Mouse (Mus musculus): Measurements from ENCODE around the gene Susd1. TPM values are rescaled to one million over a fixed set of nuclear protein-coding genes. Genes with fewer than 3 reads are reported as not detected.

The Susd1 gene
- polyA plus RNA-seq, 1 experiment from 2014 or later: 10.1 TPM

DNA sequence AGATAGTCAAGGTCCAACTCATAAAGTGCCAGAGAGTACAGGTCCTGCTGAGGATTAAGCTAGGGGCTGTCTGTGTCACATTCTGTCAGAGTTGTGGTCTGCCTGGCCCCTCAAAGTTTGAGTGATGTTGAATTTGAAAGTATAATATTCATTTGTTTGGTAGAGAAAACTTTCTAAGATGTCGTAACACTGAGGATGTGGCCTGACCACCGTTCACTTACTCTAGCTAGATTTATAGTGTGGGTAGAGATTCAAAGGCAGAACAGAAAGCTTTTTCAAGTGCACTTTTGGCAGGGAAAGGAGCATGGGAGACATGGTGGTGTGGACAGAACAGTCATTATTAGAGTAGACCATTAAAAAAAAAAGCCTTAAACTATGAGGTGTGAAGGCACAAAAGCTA lies 42.9 kb downstream of the Susd1 start:
- Histone ChIP-seq H3K4me1 (peaks cover 29% of the 10 kb centered on the region; the same call in 1 of the 2 replicates), H3K4me3 (replicated peaks) (no peak overlapping the region), H3K4me2 (no peak overlapping the region), H3K9ac (no peak overlapping the region), H3K27me3 (no peaks in the 10 kb centered on the region), H3K9me3 (replicated peaks) (no peaks in the 10 kb centered on the region), H3K36me3 (no peaks in the 10 kb centered on the region), H3K27ac (0 out of 2 replicates have a peak overlapping the region, but pooled peaks have one; percentile 74)
- no peak for ATAC-seq (replicated peaks; ENCODE audit: low FRiP score)
- WGBS: 83% methylated on average over 2 of the region's 2 CpGs

DNA sequence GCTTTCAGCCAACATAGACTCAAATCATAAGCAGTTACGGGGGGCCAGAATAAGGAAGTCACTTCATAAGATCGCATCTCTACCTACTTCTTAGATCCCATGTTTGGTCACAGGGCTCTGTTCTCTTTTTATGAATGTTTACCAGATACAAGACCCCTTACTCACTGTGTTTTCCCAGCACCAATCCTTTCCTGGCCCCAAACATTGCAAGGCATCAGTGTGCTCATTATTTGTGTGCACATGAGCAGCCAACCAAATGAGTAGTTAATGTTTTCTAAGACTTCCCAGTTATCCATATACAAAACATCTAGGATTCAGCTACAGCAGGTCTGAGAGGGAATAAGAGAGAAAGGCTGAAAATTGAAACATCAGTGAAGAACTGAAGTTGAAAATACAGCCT lies 44.3 kb downstream of the Susd1 start:
- WGBS: 74% methylated on average over 2 of the region's 2 CpGs
- Histone ChIP-seq H3K4me2 (no peak overlapping the region), H3K36me3 (no peaks in the 10 kb centered on the region), H3K27me3 (no peaks in the 10 kb centered on the region), H3K9ac (no peak overlapping the region), H3K4me3 (replicated peaks) (no peak overlapping the region), H3K27ac (peak overlapping the region; percentile 74), H3K9me3 (replicated peaks) (no peaks in the 10 kb centered on the region), H3K4me1 (peaks cover 28% of the 10 kb centered on the region)
- 0 out of 2 replicates have a peak, but pooled peaks have one; percentile 54 for ATAC-seq (replicated peaks; ENCODE audit: low FRiP score)

DNA sequence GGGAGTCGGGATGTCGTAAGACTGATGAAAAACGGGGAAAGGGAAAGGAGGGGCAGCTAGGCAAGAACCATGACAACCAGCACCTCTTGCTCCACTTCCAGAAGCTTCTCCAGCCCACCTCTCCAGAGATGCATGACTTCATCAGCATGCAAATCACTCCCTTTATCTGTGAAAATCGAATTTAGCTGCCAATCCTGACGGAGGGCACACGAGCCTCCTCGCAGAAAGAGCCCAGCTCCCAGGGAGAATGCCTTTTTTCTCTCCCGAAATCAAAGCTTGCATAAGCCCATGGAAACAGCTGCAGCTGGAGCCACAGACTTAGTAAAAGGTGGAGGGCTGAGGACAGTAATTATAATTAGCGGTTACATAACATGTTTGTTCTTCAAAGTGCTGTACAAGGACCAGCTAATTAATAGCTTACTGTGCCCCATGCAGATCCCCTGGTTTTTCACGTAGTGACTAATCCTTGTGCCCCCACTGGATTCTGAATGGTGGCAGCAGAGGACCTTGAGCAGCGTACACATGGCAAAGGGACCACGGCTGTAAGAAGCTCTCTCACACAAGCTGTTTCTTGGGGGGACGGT lies 49.9 kb downstream of the Susd1 start:
- Histone ChIP-seq H3K4me3 (replicated peaks) (0 out of 2 replicates have a peak overlapping the region, but pooled peaks have one; percentile 1), H3K9ac (0 out of 2 replicates have a peak overlapping the region, but pooled peaks have one; percentile 2), H3K4me1 (peaks cover 43% of the 10 kb centered on the region), H3K27me3 (no peaks in the 10 kb centered on the region), H3K4me2 (peak overlapping the region; percentile 50), H3K36me3 (no peaks in the 10 kb centered on the region), H3K9me3 (replicated peaks) (no peaks in the 10 kb centered on the region), H3K27ac (peak overlapping the region; percentile 93)
- 25% methylated on average over 13 of the region's 13 CpGs for WGBS
- 0 out of 2 replicates have a peak, but pooled peaks have one; percentile 7 for ATAC-seq (replicated peaks; ENCODE audit: low FRiP score)

DNA sequence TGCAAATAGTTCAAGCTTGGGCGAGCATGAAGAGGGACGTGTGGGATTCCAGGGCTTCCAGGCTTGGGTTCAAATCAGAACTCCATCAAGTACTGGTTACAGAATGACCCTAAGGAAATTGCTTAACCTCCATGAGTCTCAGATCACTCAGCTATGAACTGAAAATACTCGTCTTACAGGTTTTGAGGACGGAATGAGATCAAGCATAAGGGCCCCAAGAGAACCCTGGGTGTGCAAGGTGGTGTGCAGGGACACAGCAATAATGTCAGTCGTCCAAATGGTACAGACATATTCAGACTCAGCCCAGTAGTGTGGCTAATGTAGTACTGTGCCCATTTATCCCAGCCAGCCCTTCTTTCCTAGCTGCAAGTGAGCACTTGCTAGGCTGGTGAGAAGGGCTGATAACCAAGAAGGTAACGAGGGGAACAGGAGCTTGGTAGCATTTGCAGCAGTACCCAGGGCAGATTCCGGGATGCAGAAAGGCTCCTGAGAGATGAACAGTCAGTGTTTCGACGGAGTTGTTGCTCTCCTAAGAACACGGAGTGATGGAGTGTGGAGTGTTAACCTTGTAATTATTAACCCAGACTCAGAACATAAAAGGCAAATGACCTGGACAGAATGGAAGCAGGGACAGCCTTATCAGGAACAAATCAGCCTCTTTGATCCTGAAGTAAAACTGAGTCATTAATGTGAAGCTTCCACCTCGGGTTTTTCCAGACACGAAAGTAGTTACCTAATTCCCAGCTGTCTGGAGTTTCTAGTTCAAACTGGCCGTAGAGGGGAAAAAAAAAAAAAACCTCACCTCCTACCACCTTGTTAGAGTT lies 50.8 kb downstream of the Susd1 start:
- Histone ChIP-seq H3K27me3 (no peaks in the 10 kb centered on the region), H3K36me3 (no peaks in the 10 kb centered on the region), H3K4me3 (replicated peaks) (no peak overlapping the region), H3K4me1 (peaks cover 43% of the 10 kb centered on the region), H3K4me2 (peak overlapping the region; percentile 50), H3K9ac (no peak overlapping the region), H3K27ac (peak overlapping the region; percentile 93), H3K9me3 (replicated peaks) (no peaks in the 10 kb centered on the region)
- ATAC-seq (replicated peaks; ENCODE audit: low FRiP score): peak; percentile 85
- WGBS: 26% methylated on average over 13 of the region's 13 CpGs

DNA sequence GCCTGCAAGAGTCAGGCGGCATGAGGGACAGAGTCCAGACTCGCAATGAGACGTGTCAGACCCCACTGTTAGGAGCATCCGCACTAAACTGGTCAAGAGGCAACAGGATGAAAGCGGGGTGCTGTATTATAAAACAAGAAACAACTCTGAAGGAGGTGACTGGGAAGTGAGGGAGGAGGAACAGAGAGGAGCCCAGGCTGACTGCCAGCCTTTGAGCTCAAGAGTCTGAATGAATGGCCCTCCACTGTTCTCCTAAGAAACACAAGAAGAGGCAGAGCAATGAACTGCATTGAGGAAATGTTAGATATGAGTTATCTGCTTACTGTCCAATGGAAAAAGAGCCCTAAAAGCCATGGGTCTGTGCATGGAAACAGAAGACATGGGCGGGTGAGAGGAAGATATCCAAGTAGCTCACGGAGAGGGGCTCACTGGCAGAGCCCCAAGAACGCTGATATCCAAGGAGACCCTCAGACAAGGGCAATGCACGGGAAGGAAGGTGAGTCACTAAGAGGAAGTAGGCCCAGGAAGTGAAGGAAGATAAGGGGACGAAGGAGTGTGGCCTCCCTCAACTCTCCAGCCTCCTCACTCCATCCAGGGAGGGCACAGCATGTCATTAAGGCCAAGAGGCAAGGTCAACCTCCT lies 53.1 kb downstream of the Susd1 start:
- 65% methylated on average over 10 of the region's 10 CpGs for WGBS
- no peak overlapping the region for H3K4me2 ChIP-seq
- H3K9ac ChIP-seq: no peak overlapping the region
- no peak for ATAC-seq (replicated peaks; ENCODE audit: low FRiP score)
- H3K4me1 ChIP-seq: peaks cover 53% of the 10 kb centered on the region
- no peaks in the 10 kb centered on the region for H3K9me3 ChIP-seq (replicated peaks)
- H3K27me3 ChIP-seq: no peaks in the 10 kb centered on the region
- H3K4me3 ChIP-seq (replicated peaks): no peak overlapping the region
- no peaks in the 10 kb centered on the region for H3K36me3 ChIP-seq
- H3K27ac ChIP-seq: peak overlapping the region; percentile 48

DNA sequence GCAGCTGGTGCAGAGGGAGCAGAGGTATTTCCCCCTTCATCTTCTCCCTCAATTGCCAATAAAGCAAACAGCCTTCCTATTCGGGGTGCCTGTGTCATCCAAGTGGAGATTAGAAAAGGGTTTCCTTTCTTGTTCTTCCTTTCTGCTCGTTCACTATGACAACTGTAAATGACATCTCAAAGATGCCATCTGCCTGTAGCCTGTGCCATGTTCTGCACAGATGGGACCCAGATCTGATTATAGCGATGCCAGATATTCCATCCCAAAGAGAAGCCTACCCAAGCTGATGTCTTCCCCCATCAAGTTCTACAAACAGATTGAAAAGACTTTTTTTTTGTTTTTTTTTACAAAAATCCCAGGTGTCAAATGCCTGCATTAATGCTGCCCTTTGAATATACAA lies 54.6 kb downstream of the Susd1 start:
- ATAC-seq (replicated peaks; ENCODE audit: low FRiP score): no peak
- 68% methylated on average over 3 of the region's 3 CpGs for WGBS
- Histone ChIP-seq H3K9me3 (replicated peaks) (no peaks in the 10 kb centered on the region), H3K4me1 (peaks cover 46% of the 10 kb centered on the region), H3K4me3 (replicated peaks) (no peak overlapping the region), H3K27ac (no peak overlapping the region), H3K36me3 (no peaks in the 10 kb centered on the region), H3K9ac (no peak overlapping the region), H3K4me2 (no peak overlapping the region), H3K27me3 (no peaks in the 10 kb centered on the region)

DNA sequence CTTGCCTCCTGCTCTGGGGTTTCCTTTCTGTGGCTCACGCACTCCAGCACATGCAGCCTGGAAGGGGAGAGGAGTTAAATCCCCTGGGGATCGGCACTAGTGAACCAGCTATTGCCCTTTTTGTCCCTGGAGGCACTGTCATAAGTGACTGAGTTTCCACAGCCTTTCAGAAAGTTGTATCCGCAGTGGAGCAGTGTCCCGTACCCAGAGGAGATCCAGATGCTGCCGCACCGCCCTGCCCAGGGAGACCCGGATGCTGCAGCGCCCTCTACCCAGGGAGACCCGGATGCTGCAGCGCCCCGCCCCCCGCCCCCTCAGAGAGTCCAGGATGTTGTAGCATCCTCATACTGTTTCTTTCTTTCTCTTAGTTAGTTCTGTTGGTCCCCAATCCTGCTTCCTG lies 56.3 kb downstream of the Susd1 start:
- no peaks in the 10 kb centered on the region for H3K9me3 ChIP-seq (replicated peaks)
- 40% methylated on average over 12 of the region's 12 CpGs for WGBS
- peak; percentile 69 for ATAC-seq (replicated peaks; ENCODE audit: low FRiP score)

DNA sequence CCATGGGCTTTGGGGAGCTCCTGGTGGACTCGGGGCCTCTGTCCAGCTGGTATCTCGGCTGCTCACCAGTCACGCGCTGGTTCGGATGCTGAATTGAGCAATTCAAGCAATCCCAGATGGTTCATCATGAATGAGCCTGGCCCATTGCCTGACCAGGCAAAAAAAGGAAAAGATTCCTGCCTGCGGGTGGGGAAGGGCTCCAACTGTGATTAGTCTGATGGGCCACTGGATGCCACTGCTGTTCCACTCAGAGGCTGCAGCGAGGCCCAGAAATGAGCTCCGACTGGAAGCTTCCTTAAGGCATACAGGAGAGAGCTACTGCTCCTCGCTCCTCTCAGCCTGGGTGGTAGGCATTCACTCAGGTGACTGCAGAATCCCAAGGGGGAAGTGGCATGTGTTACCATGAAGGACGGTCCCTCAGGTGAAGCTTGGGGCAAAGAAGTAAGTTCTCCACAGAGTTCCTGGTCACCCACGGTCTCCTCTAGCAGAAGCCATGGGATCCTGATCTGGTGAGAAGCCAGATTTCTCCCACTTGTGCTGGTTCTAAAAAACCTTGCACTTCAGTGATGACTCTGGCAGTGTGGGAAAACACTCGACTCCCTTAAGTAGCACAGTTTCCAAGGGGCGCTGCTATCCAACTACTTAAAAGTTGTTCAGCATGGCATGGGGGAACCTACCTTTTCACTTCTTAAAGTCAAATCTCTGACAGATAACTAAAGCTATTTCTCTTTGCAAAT lies 57.3 kb downstream of the Susd1 start:
- Histone ChIP-seq H3K9me3 (replicated peaks) (no peaks in the 10 kb centered on the region), H3K27ac (peak overlapping the region; percentile 16; the same call in 1 of the 2 replicates), H3K4me3 (replicated peaks) (no peak overlapping the region), H3K4me1 (peaks cover 28% of the 10 kb centered on the region), H3K36me3 (no peaks in the 10 kb centered on the region), H3K27me3 (no peaks in the 10 kb centered on the region), H3K4me2 (no peak overlapping the region), H3K9ac (no peak overlapping the region)
- peak; percentile 66 for ATAC-seq (replicated peaks; ENCODE audit: low FRiP score)
- WGBS: 67% methylated on average over 13 of the region's 13 CpGs

More for the DNA sequence above, 56.3 kb downstream of the Susd1 start:
- H3K4me3 ChIP-seq (replicated peaks): 0 out of 2 replicates have a peak overlapping the region, but pooled peaks have one; percentile 6
- H3K4me1 ChIP-seq: peaks cover 31% of the 10 kb centered on the region
- H3K36me3 ChIP-seq: no peaks in the 10 kb centered on the region
- H3K27ac ChIP-seq: peak overlapping the region; percentile 45
- H3K4me2 ChIP-seq: peak overlapping the region; percentile 38
- H3K27me3 ChIP-seq: no peaks in the 10 kb centered on the region
- no peak overlapping the region for H3K9ac ChIP-seq

DNA sequence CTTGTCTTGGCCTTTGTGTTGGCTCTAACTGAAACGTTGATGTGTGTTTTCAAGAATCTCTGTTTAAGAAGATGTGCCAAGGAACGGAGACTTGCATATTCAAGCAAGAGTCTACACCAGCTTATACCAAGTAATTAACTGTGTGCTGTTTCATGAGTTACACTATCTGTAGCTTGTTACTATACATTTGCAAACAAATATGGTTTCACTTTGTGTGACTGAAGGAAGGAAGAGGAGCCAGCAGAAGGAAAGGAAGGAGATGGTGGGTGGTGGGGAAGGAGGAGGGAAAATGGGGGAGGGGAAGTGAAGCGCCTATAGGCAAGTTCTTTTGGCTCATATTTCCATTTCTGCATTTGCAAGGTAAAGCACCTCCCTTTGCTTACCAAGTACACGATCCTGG lies 58.0 kb downstream of the Susd1 start:
- H3K9ac ChIP-seq: no peak overlapping the region
- H3K4me1 ChIP-seq: peaks cover 24% of the 10 kb centered on the region
- H3K4me2 ChIP-seq: no peak overlapping the region
- no peaks in the 10 kb centered on the region for H3K36me3 ChIP-seq
- no peak overlapping the region for H3K4me3 ChIP-seq (replicated peaks)
- no peaks in the 10 kb centered on the region for H3K27me3 ChIP-seq
- no peaks in the 10 kb centered on the region for H3K9me3 ChIP-seq (replicated peaks)
- ATAC-seq (replicated peaks; ENCODE audit: low FRiP score): no peak
- H3K27ac ChIP-seq: no peak overlapping the region
- 86% methylated on average over 4 of the region's 4 CpGs for WGBS

DNA sequence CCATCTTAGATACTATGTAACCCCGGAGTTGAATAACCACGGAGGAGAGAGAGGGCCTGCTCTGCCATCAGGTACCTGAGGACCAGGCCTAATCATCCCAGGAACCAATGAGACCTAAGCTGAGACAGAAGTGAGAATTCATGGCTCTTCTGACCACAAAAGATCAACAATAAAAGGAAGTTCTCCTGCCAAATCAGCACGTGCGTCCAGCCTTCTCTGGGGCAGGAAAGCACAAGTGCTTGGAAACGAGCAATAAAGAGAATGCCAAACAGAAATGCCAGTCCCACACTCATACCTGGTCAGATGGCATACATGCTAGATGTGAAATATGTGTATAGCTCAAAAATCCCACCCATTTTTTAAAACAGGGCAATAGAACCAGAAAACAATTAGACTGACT lies 58.6 kb downstream of the Susd1 start:
- no peak overlapping the region for H3K4me2 ChIP-seq
- WGBS: 72% methylated on average over 5 of the region's 5 CpGs
- H3K9me3 ChIP-seq (replicated peaks): no peaks in the 10 kb centered on the region
- no peak overlapping the region for H3K27ac ChIP-seq
- H3K36me3 ChIP-seq: no peaks in the 10 kb centered on the region
- H3K4me3 ChIP-seq (replicated peaks): no peak overlapping the region
- H3K27me3 ChIP-seq: no peaks in the 10 kb centered on the region
- peaks cover 18% of the 10 kb centered on the region for H3K4me1 ChIP-seq
- H3K9ac ChIP-seq: no peak overlapping the region
- no peak for ATAC-seq (replicated peaks; ENCODE audit: low FRiP score)

DNA sequence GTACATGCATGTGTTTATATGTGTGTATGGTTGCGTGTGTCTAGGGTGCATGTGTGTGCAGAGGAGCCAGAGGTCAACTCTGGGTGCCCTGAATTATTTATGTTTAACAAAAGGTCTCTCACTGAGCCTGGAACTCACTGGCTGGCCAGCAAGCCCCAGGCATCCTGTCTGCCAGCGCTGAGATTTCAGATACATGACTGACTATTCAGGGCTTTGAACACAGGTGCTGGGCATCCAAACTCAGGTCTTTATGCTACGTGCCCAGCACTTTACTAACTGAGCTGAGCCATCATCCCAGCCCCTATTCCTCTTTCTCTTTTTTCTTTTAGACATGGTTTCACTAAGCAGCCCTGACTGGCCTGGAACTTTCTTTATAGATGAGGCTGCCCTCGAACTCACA lies 59.8 kb downstream of the Susd1 start:
- Histone ChIP-seq H3K9ac (no peak overlapping the region), H3K4me2 (no peak overlapping the region), H3K4me1 (peaks cover 15% of the 10 kb centered on the region), H3K36me3 (no peaks in the 10 kb centered on the region), H3K27ac (no peak overlapping the region), H3K9me3 (replicated peaks) (no peaks in the 10 kb centered on the region), H3K4me3 (replicated peaks) (no peak overlapping the region), H3K27me3 (no peaks in the 10 kb centered on the region)
- no peak for ATAC-seq (replicated peaks; ENCODE audit: low FRiP score)
- 87% methylated on average over 4 of the region's 4 CpGs for WGBS

Measured in kidney, embryonic 15.5 days (tissue).